Mouse (Mus musculus) spleen, postnatal 4 days (tissue): ENCODE measurements around the gene Gm21762.
"Not testable (repeated sequence)": the region's sequence is repeated elsewhere in the genome, so short reads cannot be mapped to it uniquely, and the experiment has no call there.

Source experiments
- DNase-seq, 2 experiments: peaks; one replicate each; pipeline ENCODE4 v3.0.0; 2022; ENCODE audit warnings: low spot score in 2 of 2

Gm21762 gene

GRCm38 (mm10) chr13:120215847-120216246 lies at the start of gene Gm21762:
Gene Gm21762 (minus strand): TSS chr13:120215947.
- DNase-seq, result not testable (repeated sequence)

DNA sequence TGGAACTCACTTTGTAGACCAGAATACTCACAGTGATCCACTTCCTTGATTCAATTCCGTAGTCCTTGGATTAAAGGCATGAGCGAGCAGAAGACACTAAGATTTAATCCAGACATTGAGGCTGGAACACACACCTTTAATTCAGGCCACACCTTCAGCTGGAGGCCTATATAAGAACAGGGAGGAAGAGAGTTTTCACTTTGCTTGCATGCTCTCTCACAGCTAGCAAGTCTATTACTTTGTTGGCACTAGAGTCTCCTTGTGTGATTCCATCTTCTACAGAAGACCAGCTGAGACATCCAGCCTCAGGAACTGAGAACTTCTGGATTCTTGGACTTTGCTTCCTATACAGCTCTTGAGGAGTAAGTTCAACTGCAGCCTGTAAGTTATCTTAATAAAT lies 47.1 kb upstream of the Gm21762 start, which contains the start of gene AF067061:
AF067061 (plus strand) TSS at position 245 of the 400 bp plus-strand sequence.
- not testable (repeated sequence) for DNase-seq

GRCm38 (mm10) chr13:120259718-120260117 lies 44.0 kb upstream of the Gm21762 start:
- not testable (repeated sequence) for DNase-seq

GRCm38 (mm10) chr13:120258817-120259658 lies 43.3 kb upstream of the Gm21762 start:
- not testable (repeated sequence) for DNase-seq

DNA sequence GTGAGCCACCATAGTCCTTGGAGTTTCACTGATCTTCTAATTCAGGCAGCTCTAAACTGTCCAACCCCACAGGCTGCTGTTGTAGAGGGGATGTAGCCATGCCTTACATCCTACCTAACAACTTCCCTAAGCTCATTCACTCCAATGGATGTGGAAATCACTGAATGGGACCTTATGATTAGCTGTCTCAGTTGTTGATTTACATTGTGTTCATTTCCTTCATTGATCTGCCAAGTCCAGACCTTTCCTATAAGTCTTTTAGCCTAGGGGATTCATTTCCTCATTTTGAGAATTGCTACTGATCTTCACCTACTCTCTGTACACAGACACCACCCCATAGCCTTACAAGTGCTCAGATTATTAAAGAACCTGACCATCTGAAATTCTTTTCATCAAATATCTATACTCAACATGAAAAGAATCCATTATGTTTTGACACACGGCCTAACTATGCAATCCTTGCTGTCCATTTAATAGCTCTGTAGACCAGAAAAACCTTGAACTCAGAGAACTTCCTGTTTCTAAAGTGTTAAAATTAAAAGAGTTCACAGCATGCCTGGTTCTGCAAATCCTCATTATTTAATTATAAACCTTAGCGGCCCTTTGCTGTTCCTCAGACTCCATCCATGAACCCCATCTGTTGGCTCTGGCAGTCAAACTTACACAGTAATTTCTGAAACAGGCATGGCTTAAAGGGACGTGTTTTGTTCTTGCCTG lies 35.6 kb upstream of the Gm21762 start:
- not testable (repeated sequence) for DNase-seq

GRCm38 (mm10) chr13:120238811-120239210 lies 23.1 kb upstream of the Gm21762 start, which contains the start of gene Gm21731:
Gene Gm21731 (plus strand): TSS chr13:120239111.
- not testable (repeated sequence) for DNase-seq

- DNase-seq, result not testable (repeated sequence)
Measured at GRCm38 (mm10) chr13:120232447-120233049, 16.8 kb upstream of the Gm21762 start.

DNA sequence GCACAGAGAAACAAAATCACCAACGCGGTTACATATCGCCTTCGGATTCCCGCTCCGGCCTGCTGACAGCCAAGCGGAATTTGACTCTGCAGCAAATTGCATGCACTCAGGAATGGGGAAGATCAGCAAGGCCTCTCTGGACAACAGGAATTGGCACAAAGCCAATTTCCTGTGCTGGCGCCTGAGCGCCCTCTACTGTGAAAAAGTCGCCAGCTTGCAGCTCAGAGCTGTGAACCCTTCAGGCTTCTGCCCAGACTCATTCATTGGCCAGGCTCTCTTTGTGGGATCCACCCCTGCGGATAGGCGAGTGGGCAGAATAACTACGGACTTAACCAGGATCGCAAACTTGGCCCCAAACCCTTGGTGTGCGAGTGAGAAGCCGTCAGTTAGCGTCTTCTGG lies 16.1 kb upstream of the Gm21762 start:
- DNase-seq, result not testable (repeated sequence)

- DNase-seq, result not testable (repeated sequence)
Measured at GRCm38 (mm10) chr13:120223012-120223659, 7.4 kb upstream of the Gm21762 start.

DNA sequence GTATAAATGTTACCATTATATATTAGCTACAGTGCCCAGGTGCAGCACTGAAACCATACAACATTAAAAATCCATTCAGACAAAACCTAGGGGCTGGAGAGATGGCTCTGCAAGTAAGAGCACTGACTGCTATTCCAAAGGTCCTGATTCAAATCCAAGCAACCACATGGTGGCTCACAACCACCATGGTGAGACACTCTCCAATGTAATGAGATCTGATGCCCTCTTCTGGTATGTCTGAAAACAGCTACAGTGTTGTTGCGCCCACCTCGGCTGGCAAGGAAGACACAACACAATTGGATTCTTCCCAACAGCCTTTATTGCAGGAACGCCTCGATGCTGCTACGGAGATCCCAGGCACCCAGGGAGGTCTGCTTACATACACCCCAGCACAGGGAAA lies 5.2 kb upstream of the Gm21762 start:
- DNase-seq, result not testable (repeated sequence)

GRCm38 (mm10) chr13:120196189-120196821 lies 19.4 kb downstream of the Gm21762 start:
- DNase-seq, result not testable (repeated sequence)

GRCm38 (mm10) chr13:120172133-120172532 lies 43.6 kb downstream of the Gm21762 start, which contains the start of gene Gm21818:
Gene Gm21818 (plus strand): TSS chr13:120172433.
- DNase-seq, result not testable (repeated sequence)

DNA sequence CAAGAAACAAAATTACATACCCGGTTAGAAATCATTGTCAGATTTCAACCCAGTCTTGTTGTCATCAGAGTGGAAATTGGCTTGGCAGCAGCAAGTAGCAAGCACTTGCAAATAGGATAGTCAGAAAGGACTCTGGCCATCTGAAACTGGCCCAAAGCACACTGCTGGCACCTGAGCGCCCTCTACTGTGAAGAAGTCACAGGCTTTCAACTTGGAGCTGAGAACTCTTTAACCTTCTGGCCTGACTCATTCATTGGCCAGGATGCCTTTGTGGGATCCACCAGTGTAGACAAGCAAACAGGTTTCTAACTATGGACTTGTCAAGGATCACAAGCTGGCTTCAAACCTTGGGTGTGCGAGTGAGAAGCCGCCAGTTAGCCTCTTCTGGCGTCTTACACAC lies 47.4 kb downstream of the Gm21762 start:
- peak in 1 of 2 experiments; percentile 56 for DNase-seq
